Mouse (Mus musculus) 3134 (cell line): ENCODE measurements around the gene Mdm2.

Experiments used
- DNase-seq: peaks from one replicate; pipeline ENCODE4 v3.0.0-alpha.2; 2011; ENCODE audit warnings: low spot score; ENCODE audit not compliant: insufficient read length; ENCODE audit errors: extremely low read depth

Mdm2 gene

DNA sequence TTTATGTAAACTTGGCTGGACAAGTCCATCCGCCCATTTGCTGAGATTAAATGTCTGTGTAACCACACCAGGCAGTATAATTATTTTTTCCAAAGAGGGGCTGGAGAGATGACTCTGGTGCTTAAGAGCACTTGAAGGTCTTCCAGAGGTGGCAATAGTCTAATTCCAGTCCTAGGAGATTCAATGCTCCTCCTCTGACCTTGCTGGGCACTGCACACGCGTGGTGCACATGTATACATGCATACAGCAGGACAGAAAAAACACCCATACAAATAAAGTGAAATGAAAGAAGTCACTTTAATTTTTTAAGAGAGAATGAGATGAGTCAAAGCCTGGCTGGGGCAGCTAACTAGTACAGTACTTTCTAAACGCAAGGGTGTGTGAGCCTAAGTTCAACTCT is 10.6 kb downstream of the Mdm2 start:
- no peak for DNase-seq

DNA sequence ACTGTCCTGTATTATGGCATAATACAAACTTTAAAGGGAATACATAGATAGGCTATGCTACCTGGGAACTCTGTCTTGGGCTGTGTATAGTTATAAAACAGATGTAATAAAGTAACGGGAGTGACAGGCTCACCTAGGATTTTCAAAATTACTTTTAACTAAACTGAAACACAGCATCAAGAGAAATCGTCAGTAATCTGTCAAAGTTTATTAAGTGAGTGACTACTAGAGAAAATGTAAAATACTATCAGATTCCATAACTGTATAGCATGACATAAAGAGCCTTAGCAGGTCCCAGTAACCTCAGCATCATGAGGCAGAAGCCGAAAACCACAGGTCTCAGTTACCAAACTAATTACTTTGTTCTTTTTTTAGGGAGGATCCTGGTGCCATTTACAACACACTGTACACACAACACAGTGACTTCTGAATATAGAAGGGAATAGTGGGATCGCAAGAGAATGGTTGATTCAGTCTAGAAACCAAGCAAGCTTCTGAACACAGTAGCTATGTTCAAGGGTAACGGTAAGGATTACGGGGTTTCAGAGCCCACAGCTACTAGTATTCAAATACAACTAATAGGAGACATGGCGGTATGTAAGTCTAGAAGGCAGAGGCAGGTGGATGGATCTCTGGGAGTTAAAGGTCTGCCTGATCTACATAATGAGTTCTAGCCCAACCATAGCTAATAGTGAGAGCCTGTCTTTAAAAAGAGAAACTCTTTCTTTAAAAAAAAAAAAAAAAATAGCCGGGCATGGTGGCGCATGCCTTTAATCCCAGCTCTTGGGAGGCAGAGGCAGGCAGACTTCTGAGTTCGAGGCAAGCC is 12.0 kb downstream of the Mdm2 start:
- DNase-seq = no peak

DNA sequence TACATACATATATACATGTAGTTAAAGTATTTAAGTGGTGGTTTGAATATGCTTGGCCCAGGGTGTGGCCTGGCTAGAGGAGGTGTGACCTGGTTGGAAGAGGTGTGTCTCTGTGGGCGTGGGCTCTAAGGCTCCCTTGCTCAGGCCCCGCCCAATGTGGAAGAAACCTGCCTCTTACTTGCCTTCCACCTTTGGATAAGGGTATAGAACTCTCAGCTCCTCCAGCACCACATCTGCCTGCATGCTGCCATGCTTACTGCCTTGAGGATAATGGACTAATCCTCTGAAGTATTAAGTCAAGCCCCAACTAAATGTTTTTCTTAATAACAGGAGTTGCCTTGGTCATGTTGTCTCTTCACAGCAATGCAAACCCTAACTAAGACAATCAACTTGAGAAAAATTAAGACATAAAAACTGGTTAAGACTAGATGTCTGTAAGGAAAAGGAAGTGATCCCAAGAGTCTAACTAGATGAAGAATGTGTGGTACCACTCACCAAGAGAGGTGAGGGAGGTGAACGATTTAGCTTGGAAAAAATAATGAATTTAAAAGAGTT is 12.9 kb downstream of the Mdm2 start:
- no peak for DNase-seq

- no peak for DNase-seq
Observed at GRCm38 (mm10) chr10:117696827-117697560, 13.6 kb downstream of the Mdm2 start.

- no peak for DNase-seq
Observed at GRCm38 (mm10) chr10:117696021-117696826, 14.3 kb downstream of the Mdm2 start.

DNA sequence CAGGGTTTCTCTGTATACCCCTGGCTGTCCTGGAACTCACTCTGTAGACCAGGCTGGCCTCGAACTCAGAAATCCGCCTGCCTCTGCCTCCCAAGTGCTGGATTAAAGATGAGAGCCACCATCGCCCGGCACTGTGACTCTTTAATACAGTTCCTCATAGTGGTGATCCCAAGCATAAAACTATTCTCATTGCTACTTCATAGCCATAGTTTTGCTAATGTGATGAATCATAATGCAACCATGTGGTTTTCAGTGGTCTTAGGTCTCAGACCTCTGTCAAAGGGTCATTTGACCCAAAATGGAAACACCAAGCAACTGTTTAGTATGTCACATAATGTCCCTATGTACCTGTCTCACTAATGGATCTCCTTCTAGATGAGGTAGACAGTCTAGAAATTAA is 15.0 kb downstream of the Mdm2 start:
- DNase-seq = no peak

- DNase-seq = no peak
Observed at GRCm38 (mm10) chr10:117695027-117695426, 15.5 kb downstream of the Mdm2 start.

- no peak for DNase-seq
Observed at GRCm38 (mm10) chr10:117694255-117694953, 16.2 kb downstream of the Mdm2 start.

DNA sequence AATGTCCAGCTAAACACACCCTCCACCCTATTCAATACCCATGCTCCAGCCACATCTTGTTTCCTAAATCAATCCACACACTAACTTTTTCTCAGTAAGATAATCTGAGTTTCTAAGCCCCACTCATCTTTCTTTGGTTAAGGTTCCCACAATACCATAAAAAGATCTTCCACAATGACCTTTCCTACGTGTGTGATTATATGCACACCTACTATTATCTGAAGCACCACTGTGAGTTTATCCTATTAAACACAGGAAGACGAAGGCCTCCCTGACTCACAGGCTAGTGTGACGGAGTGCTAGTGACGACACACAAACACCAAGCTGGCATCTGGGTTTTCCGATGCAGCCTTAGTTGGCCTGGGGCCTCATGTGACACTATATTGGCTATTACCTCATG is 17.6 kb downstream of the Mdm2 start:
- no peak for DNase-seq

DNA sequence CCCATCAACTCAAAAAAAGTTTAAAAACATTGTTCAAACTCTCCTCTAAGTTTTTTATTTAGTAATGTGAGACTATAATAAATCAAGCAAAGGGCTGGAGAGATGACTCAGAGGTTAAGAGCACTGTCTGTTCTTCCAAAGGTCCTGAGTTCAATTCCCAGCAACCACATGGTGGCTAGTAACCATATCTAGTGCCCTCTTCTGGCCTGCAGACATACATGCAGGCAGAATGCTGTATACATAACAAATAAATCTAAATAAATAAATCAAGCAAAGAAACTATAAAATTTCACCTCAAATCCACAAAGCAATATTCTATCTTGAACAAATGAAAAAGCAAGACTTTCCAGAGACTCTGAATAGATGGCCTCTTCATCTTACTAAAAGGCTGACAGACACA is 18.4 kb downstream of the Mdm2 start:
- DNase-seq = no peak

GRCm38 (mm10) chr10:117691389-117691968 is 19.1 kb downstream of the Mdm2 start:
- no peak for DNase-seq

- DNase-seq = no peak
Observed at GRCm38 (mm10) chr10:117690770-117691296, 19.7 kb downstream of the Mdm2 start.

- no peak for DNase-seq
Observed at GRCm38 (mm10) chr10:117690101-117690352, 20.5 kb downstream of the Mdm2 start.

- no peak for DNase-seq
Observed at GRCm38 (mm10) chr10:117689297-117690100, 21.1 kb downstream of the Mdm2 start.

DNA sequence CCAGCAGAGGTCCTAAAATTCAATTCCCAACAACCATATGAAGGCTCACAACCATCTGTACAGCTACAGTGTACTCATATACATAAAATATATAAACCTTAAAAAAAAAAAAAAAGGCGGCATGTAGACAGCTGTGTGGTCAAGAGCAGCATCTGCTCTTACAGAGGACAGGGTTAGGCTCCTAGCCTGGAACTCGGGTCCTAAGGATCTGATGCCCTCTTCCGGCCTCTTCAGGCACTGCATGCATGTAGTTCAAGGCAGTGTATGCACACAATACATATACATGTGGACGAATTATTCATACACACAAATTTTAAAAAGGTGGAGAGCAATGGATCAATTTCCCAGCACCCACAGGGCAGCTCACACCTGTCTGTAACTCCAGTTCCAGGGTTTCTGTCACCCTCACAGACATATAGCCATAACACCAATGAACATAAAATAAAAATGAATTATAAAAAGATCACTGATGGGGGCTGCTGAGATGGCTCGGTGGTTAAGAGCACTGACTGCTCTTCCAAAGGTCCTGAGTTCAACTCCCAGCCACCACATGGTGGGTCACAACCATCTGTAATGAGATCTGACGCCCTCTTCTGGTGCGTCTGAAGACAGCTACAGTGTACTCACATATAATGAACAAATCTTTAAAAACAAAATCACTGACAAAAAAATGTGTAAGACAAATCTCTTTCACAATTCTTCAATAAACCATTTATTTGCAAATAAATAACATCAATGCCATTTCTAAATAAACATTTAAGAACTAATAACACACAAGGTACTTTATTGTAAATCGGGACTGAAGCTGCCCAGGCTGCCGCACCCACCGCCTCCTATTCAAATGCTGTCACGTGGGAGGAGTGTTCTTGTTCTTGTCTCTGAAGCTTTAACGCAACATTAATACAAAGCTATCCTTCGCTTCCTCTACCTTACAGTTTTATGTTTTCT is 22.1 kb downstream of the Mdm2 start:
- no peak for DNase-seq

- DNase-seq = no peak
Observed at GRCm38 (mm10) chr10:117687577-117687976, 23.0 kb downstream of the Mdm2 start.

- DNase-seq = no peak
Observed at GRCm38 (mm10) chr10:117687018-117687417, 23.5 kb downstream of the Mdm2 start.
